ENCODE assay signal across 8 mouse cellular contexts in the genomic region with DNA sequence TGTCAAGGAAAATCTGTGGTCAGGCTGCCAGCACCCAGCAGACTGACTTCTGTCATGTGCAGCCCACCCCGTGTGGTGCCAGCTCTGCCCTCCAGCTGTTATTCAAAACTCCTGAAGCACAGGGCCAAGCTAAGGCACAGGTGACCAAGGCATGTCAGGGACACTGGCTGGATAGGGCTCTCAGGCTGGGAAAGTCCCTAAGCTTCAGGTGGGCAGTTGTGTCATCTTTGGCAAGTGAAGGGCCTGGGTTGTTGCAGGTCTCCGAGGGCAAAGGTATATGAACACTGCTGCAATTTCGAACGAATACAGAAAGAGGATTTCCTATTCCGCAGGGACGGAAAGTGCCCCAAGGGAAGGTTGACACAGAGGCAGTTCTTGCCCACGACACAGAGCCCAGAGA. TPM values are rescaled to one million over a fixed set of nuclear protein-coding genes. Genes with fewer than 3 reads are reported as not detected.
DNase-seq lines count a peak whose midpoint lies in the region; ATAC-seq and TF ChIP-seq lines count a peak whose summit lies in the region.

No protein-coding gene starts in this region.

- H3K27ac ChIP-seq in lung, embryonic 14.5 days (ENCODE audit: low read depth), result 0 out of 2 replicates have a peak overlapping the region, but pooled peaks have one; percentile 31
- H3K27ac ChIP-seq in hindbrain, embryonic 12.5 days, result no peak overlapping the region
- H3K27ac ChIP-seq in midbrain, embryonic 15.5 days, result peak overlapping the region; percentile 81; the same call in 1 of the 2 replicates

- H3K9ac ChIP-seq in lung, embryonic 14.5 days, result peak overlapping the region; percentile 72
- H3K9ac ChIP-seq in hindbrain, embryonic 12.5 days, result peak overlapping the region; percentile 80
- peak overlapping the region; percentile 74 for H3K9ac ChIP-seq in midbrain, embryonic 15.5 days

- DNase-seq in adrenal gland, adult (ENCODE audit: inconsistent age in 2 of 2, low spot score in 1 of 2), result peak; percentile 39 to 78
- DNase-seq in adrenal gland, postnatal 25 days, result no peak
- peak; percentile 10 for DNase-seq in lung, embryonic 14.5 days
- no peak for DNase-seq in lung, postnatal 14 days
- DNase-seq in gastrocnemius, adult 8-10 months (ENCODE audit: low spot score in 2 of 2), result no peak

- H3K27me3 ChIP-seq in lung, embryonic 14.5 days (ENCODE audit: insufficient read depth, low read length), result peaks cover 20% of the 10 kb centered on the region
- H3K27me3 ChIP-seq in hindbrain, embryonic 12.5 days, result peaks cover 23% of the 10 kb centered on the region
- 0 out of 2 replicates have a peak, but pooled peaks cover 7% of the 10 kb centered on the region for H3K27me3 ChIP-seq in midbrain, embryonic 15.5 days (replicated peaks)

- H3K4me3 ChIP-seq in lung, embryonic 14.5 days (ENCODE audit: low read depth, low read length), result peak overlapping the region; percentile 71
- H3K4me3 ChIP-seq in hindbrain, embryonic 12.5 days, result peak overlapping the region; percentile 71
- H3K4me3 ChIP-seq in midbrain, embryonic 15.5 days, result peak overlapping the region; percentile 69

- ATAC-seq in lung, embryonic 14.5 days (ENCODE audit: insufficient read depth), result no peak
- no peak for ATAC-seq in hindbrain, embryonic 12.5 days (ENCODE audit: low FRiP score)
- 0 out of 2 replicates have a peak, but pooled peaks have one; percentile 3 for ATAC-seq in midbrain, embryonic 15.5 days (replicated peaks)
- ATAC-seq in frontal cortex, adult (ENCODE audit: low TSS enrichment), result no peak

- H3K4me1 ChIP-seq in lung, embryonic 14.5 days (ENCODE audit: insufficient read depth), result peaks cover 40% of the 10 kb centered on the region
- peaks cover 68% of the 10 kb centered on the region for H3K4me1 ChIP-seq in hindbrain, embryonic 12.5 days
- peaks cover 77% of the 10 kb centered on the region for H3K4me1 ChIP-seq in midbrain, embryonic 15.5 days

- no peak for TF ChIP-seq CTCF in lung, embryonic 14.5 days (IDR thresholded peaks at IDR 0.05; ENCODE audit: low read depth)

- no peaks in the 10 kb centered on the region for H3K9me3 ChIP-seq in lung, embryonic 14.5 days (ENCODE audit: low read depth, low read length)
- no peaks in the 10 kb centered on the region for H3K9me3 ChIP-seq in hindbrain, embryonic 12.5 days (replicated peaks)
- no peaks in the 10 kb centered on the region for H3K9me3 ChIP-seq in midbrain, embryonic 15.5 days

- 6% methylated on average over 7 of the region's 7 CpGs for WGBS in lung, embryonic 14.5 days
- WGBS in hindbrain, embryonic 12.5 days, result 15% methylated on average over 7 of the region's 7 CpGs
- WGBS in midbrain, embryonic 15.5 days, result 8% methylated on average over 7 of the region's 7 CpGs

- peak overlapping the region; percentile 96 for H3K4me2 ChIP-seq in lung, embryonic 14.5 days
- H3K4me2 ChIP-seq in hindbrain, embryonic 12.5 days (replicated peaks), result peak overlapping the region; percentile 90
- peak overlapping the region; percentile 94 for H3K4me2 ChIP-seq in midbrain, embryonic 15.5 days

- H3K36me3 ChIP-seq in lung, embryonic 14.5 days (ENCODE audit: insufficient read depth), result no peaks in the 10 kb centered on the region
- no peaks in the 10 kb centered on the region for H3K36me3 ChIP-seq in hindbrain, embryonic 12.5 days
- H3K36me3 ChIP-seq in midbrain, embryonic 15.5 days (replicated peaks), result no peaks in the 10 kb centered on the region

RNA-seq across cellular contexts. Expression of a gene that starts 0.5 kb away (rescaled TPM):
- 13.8 and 22.4 TPM in 2 replicates for total RNA-seq in adrenal gland, postnatal 25 days (2021)
- polyA plus RNA-seq in lung, embryonic 14.5 days (2014; fragmentation: Nextera tagmentation; extraction: Ambion mirVana), result 6.4 and 7.0 TPM in 2 replicates
- 13.5 and 17.0 TPM in 2 replicates for polyA plus RNA-seq in hindbrain, embryonic 12.5 days (2016; fragmentation: Nextera tagmentation; extraction: Ambion mirVana)
- 28.7 and 30.7 TPM in 2 replicates for polyA plus RNA-seq in midbrain, embryonic 15.5 days (2015; fragmentation: Nextera tagmentation; extraction: Ambion mirVana)
- 1 to 10 TPM; 4.8 to 7.0 (median 5.8) TPM for total RNA-seq in gastrocnemius, adult 8-10 months (2022)

RNA-seq across cellular contexts. Expression of a gene that starts 4.5 kb away (rescaled TPM):
- 2.0 and 2.5 TPM in 2 replicates for total RNA-seq in adrenal gland, postnatal 25 days (2021)
- polyA plus RNA-seq in lung, embryonic 14.5 days (2014; fragmentation: Nextera tagmentation; extraction: Ambion mirVana), result 8.2 and 10.3 TPM in 2 replicates
- 10.9 and 12.1 TPM in 2 replicates for polyA plus RNA-seq in hindbrain, embryonic 12.5 days (2016; fragmentation: Nextera tagmentation; extraction: Ambion mirVana)
- 5.1 and 5.4 TPM in 2 replicates for polyA plus RNA-seq in midbrain, embryonic 15.5 days (2015; fragmentation: Nextera tagmentation; extraction: Ambion mirVana)
- under 1 TPM; 0.19 to 0.53 (median 0.42) TPM for total RNA-seq in gastrocnemius, adult 8-10 months (2022)

RNA-seq across cellular contexts. Expression of a gene that starts 15.8 kb away (rescaled TPM):
- total RNA-seq in adrenal gland, postnatal 25 days (2021), result 8.9 and 10.1 TPM in 2 replicates
- polyA plus RNA-seq in lung, embryonic 14.5 days (2014; fragmentation: Nextera tagmentation; extraction: Ambion mirVana), result 14.5 and 15.2 TPM in 2 replicates
- 14.8 and 15.6 TPM in 2 replicates for polyA plus RNA-seq in hindbrain, embryonic 12.5 days (2016; fragmentation: Nextera tagmentation; extraction: Ambion mirVana)
- polyA plus RNA-seq in midbrain, embryonic 15.5 days (2015; fragmentation: Nextera tagmentation; extraction: Ambion mirVana), result 12.1 and 12.5 TPM in 2 replicates
- total RNA-seq in gastrocnemius, adult 8-10 months (2022), result 1 to 10 TPM; 1.1 to 1.5 (median 1.3) TPM

RNA-seq across cellular contexts. Expression of a gene that starts 35.3 kb away (rescaled TPM):
- 412 and 427 TPM in 2 replicates for total RNA-seq in adrenal gland, postnatal 25 days (2021)
- 450 and 473 TPM in 2 replicates for polyA plus RNA-seq in lung, embryonic 14.5 days (2014; fragmentation: Nextera tagmentation; extraction: Ambion mirVana)
- 558 and 595 TPM in 2 replicates for polyA plus RNA-seq in hindbrain, embryonic 12.5 days (2016; fragmentation: Nextera tagmentation; extraction: Ambion mirVana)
- 1,357 and 1,392 TPM in 2 replicates for polyA plus RNA-seq in midbrain, embryonic 15.5 days (2015; fragmentation: Nextera tagmentation; extraction: Ambion mirVana)
- total RNA-seq in gastrocnemius, adult 8-10 months (2022), result 100 to 1,000 TPM; 152 to 173 (median 158) TPM

RNA-seq across cellular contexts. Expression of a gene that starts 41.3 kb away (rescaled TPM):
- total RNA-seq in adrenal gland, postnatal 25 days (2021), result 38.1 and 45.6 TPM in 2 replicates
- polyA plus RNA-seq in lung, embryonic 14.5 days (2014; fragmentation: Nextera tagmentation; extraction: Ambion mirVana), result 23.6 and 33.3 TPM in 2 replicates
- 35.6 and 41.2 TPM in 2 replicates for polyA plus RNA-seq in hindbrain, embryonic 12.5 days (2016; fragmentation: Nextera tagmentation; extraction: Ambion mirVana)
- 32.1 and 39.6 TPM in 2 replicates for polyA plus RNA-seq in midbrain, embryonic 15.5 days (2015; fragmentation: Nextera tagmentation; extraction: Ambion mirVana)
- 10 to 100 TPM in 2 of 4 experiments, 1 to 10 TPM in 2; 9.4 to 12.8 (median 10.3) TPM for total RNA-seq in gastrocnemius, adult 8-10 months (2022)

Comparison
In these comparisons a context has a peak if more than half of its experiments do, and no peak if none do; other contexts are left out.
1. DNase-seq: peak in adrenal gland, adult (2 of 2) and lung, embryonic 14.5 days (single experiment); none in adrenal gland, postnatal 25 days (single experiment), lung, postnatal 14 days (single experiment) and gastrocnemius, adult 8-10 months (0 of 2).
2. Peak in every context shown above with its lines, with median percentiles within 50 percentile points of each other: H3K4me2 ChIP-seq, H3K4me3 ChIP-seq and H3K9ac ChIP-seq.